Comparison of ENCODE assay signal across 27 mouse cellular contexts in genomic region chr2:153397790-153398515, GRCm38 (mm10). TPM values are rescaled to one million over a fixed set of nuclear protein-coding genes. Genes with fewer than 3 reads are reported as not detected.
A peak's percentile ranks its signal among the peaks of the same experiment; 100 is the strongest.
DNase-seq lines count a peak whose midpoint lies in the region; ATAC-seq and TF ChIP-seq lines count a peak whose summit lies in the region.
"Had no signal": no experiment of that assay in that cellular context is flagged by ENCODE, and none has a peak within 500 bp of the region (broad histone marks: within the 10 kb centered on the region; RNA-seq: fewer than 3 reads in every experiment).

No protein-coding gene starts in this region.

- H3K27ac ChIP-seq in ES-Bruce4 (ENCODE audit: insufficient read depth, low read length): peak overlapping the region; percentile 25; the same call in 1 of the 2 replicates
- H3K27ac ChIP-seq in MEL (ENCODE audit: control insufficient read depth, low read depth, low read length): no peak overlapping the region
- no peak overlapping the region for H3K27ac ChIP-seq in stomach, postnatal 0 days (replicated peaks)
- no peak overlapping the region for H3K27ac ChIP-seq in kidney, adult 2 months (ENCODE audit: insufficient read depth, low read depth, low read length)
- H3K27ac ChIP-seq: embryonic facial prominence, embryonic 12.5 days; embryonic facial prominence, embryonic 15.5 days; heart, adult 2 months; heart, embryonic 10.5 days; heart, embryonic 13.5 days; hindbrain, embryonic 12.5 days; hindbrain, embryonic 15.5 days had no signal

- DNase-seq in 416B (ENCODE audit: low read depth) (peak; percentile 53), MEL (ENCODE audit: low read depth, low spot score) (no peak)
- DNase-seq in stomach, postnatal 0 days (ENCODE audit: low spot score): no peak
- DNase-seq in kidney, adult 2 months: no peak
- DNase-seq in frontal cortex, postnatal 14 days (ENCODE audit: low spot score in 2 of 2): no peak
- DNase-seq: adrenal gland, adult 8-10 months; adrenal gland, postnatal 25 days; cerebellum, adult 11-12 months; cerebellum, adult 8-10 months; cerebellum, postnatal 10 days; forebrain, postnatal 0 days; gastrocnemius, postnatal 25 days; heart, adult 2 months; heart, postnatal 14 days; kidney, adult 8-10 months had no signal

- TF ChIP-seq CTCF in ES-Bruce4 (IDR thresholded peaks at IDR 0.05; ENCODE audit: low read depth, low read length) (peak; percentile 6), MEL (IDR thresholded peaks at IDR 0.05 in 2 of 3, conservative IDR thresholded peaks at IDR 0.05 in 1 of 3; ENCODE audit: control insufficient read depth in 1 of 3, insufficient read depth in 1 of 3, low read depth in 2 of 3, low read length in 3 of 3, poor library complexity in 1 of 3, severe bottlenecking in 1 of 3) (no peak)
- no peak for TF ChIP-seq CTCF in stomach, postnatal 0 days (IDR thresholded peaks at IDR 0.05; ENCODE audit: low read depth)
- no peak for TF ChIP-seq CTCF in kidney, adult 2 months (conservative IDR thresholded peaks at IDR 0.05; ENCODE audit: insufficient read depth, insufficient read length, low read depth, low read length)

- no peaks in the 10 kb centered on the region for H3K9me3 ChIP-seq in ES-Bruce4 (replicated peaks; ENCODE audit: control insufficient read depth, insufficient read depth, low read length, poor library complexity, severe bottlenecking)
- H3K9me3 ChIP-seq in MEL (replicated peaks; ENCODE audit: insufficient read depth, low read length): no peaks in the 10 kb centered on the region
- no peaks in the 10 kb centered on the region for H3K9me3 ChIP-seq in stomach, postnatal 0 days (ENCODE audit: control insufficient read depth, low read length)
- H3K9me3 ChIP-seq: embryonic facial prominence, embryonic 12.5 days; embryonic facial prominence, embryonic 15.5 days; heart, embryonic 10.5 days; hindbrain, embryonic 12.5 days; hindbrain, embryonic 15.5 days had no signal

- H3K9ac ChIP-seq in ES-Bruce4 (ENCODE audit: low read depth, poor library complexity, severe bottlenecking) (no peak overlapping the region), MEL (ENCODE audit: control insufficient read depth, low read depth, low read length, poor library complexity, severe bottlenecking) (no peak overlapping the region)
- no peak overlapping the region for H3K9ac ChIP-seq in stomach, postnatal 0 days (ENCODE audit: low read length)
- H3K9ac ChIP-seq: embryonic facial prominence, embryonic 12.5 days; embryonic facial prominence, embryonic 15.5 days; forebrain, postnatal 0 days; heart, embryonic 13.5 days; hindbrain, embryonic 12.5 days; hindbrain, embryonic 15.5 days had no signal

- no peak for TF ChIP-seq RAD21 in MEL (IDR thresholded peaks at IDR 0.05; ENCODE audit: low read depth, low read length)

- no peaks in the 10 kb centered on the region; the same call in 1 of the 2 replicates for H3K79me2 ChIP-seq in MEL (ENCODE audit: control insufficient read depth, insufficient read depth, low read length, poor library complexity)

- ATAC-seq in stomach, postnatal 0 days (ENCODE audit: low FRiP score, low TSS enrichment): no peak
- ATAC-seq: activated CD4-positive, CD25-positive, alpha-beta regulatory T cell, adult 4 months; CD4-positive, CD25-positive, alpha-beta regulatory T cell, adult 4 months; forebrain, embryonic 14.5 days; forebrain, postnatal 0 days; intestine, postnatal 0 days; Patski had no signal

- H3K4me2 ChIP-seq in stomach, postnatal 0 days (replicated peaks; ENCODE audit: low read depth): no peak overlapping the region
- H3K4me2 ChIP-seq: embryonic facial prominence, embryonic 12.5 days; embryonic facial prominence, embryonic 15.5 days; heart, embryonic 13.5 days; hindbrain, embryonic 12.5 days; hindbrain, embryonic 15.5 days had no signal

- TF ChIP-seq POLR2A in ES-Bruce4 (IDR thresholded peaks at IDR 0.05; ENCODE audit: insufficient read depth, low read length) (no peak), MEL (IDR thresholded peaks at IDR 0.05; ENCODE audit: control insufficient read depth in 1 of 2, insufficient read depth in 1 of 2, low read depth in 1 of 2, low read length in 2 of 2, poor library complexity in 1 of 2) (no peak)
- no peak for TF ChIP-seq POLR2A in kidney, adult 2 months (IDR thresholded peaks at IDR 0.05; ENCODE audit: low read depth, low read length)

- H3K4me3 ChIP-seq in ES-Bruce4 (ENCODE audit: low read depth, low read length) (no peak overlapping the region), MEL (ENCODE audit: control insufficient read depth in 1 of 2, insufficient read depth in 1 of 2, low read depth in 2 of 2, low read length in 2 of 2) (no peak overlapping the region)
- H3K4me3 ChIP-seq in stomach, postnatal 0 days (ENCODE audit: low read depth, low read length): no peak overlapping the region
- no peak overlapping the region for H3K4me3 ChIP-seq in kidney, adult 2 months (ENCODE audit: insufficient read depth, low read depth, low read length)
- H3K4me3 ChIP-seq: embryonic facial prominence, embryonic 12.5 days; embryonic facial prominence, embryonic 15.5 days; heart, adult 2 months; heart, embryonic 10.5 days; heart, embryonic 13.5 days; hindbrain, embryonic 12.5 days; hindbrain, embryonic 15.5 days had no signal

- TF ChIP-seq EP300 in ES-Bruce4 (IDR thresholded peaks at IDR 0.05; ENCODE audit: insufficient read depth, low read depth, low read length) (no peak), MEL (IDR thresholded peaks at IDR 0.05; ENCODE audit: low read depth in 1 of 2, low read length in 2 of 2) (no peak)
- no peak for TF ChIP-seq EP300 in stomach, postnatal 0 days (optimal IDR thresholded peaks at IDR 0.05)

- WGBS in stomach, postnatal 0 days: 90% methylated on average over 11 of the region's 11 CpGs
- WGBS in kidney, adult 2 months: 87% methylated on average over 11 of the region's 11 CpGs

- no peaks in the 10 kb centered on the region for H3K27me3 ChIP-seq in ES-Bruce4 (ENCODE audit: control insufficient read depth, insufficient read depth, low read length, poor library complexity, severe bottlenecking)
- no peaks in the 10 kb centered on the region for H3K27me3 ChIP-seq in MEL (ENCODE audit: control insufficient read depth in 1 of 2, insufficient read depth in 2 of 2, low read length in 2 of 2)
- no peaks in the 10 kb centered on the region for H3K27me3 ChIP-seq in stomach, postnatal 0 days (ENCODE audit: control insufficient read depth, insufficient read depth, low read length)
- no peaks in the 10 kb centered on the region for H3K27me3 ChIP-seq in kidney, adult 2 months (replicated peaks; ENCODE audit: control insufficient read depth, insufficient read depth, low read length)
- H3K27me3 ChIP-seq: embryonic facial prominence, embryonic 12.5 days; embryonic facial prominence, embryonic 15.5 days; heart, embryonic 13.5 days; hindbrain, embryonic 12.5 days; hindbrain, embryonic 15.5 days; Patski had no signal

- peaks cover 73% of the 10 kb centered on the region for H3K36me3 ChIP-seq in ES-Bruce4 (ENCODE audit: control insufficient read depth, insufficient read depth, low read length, poor library complexity, severe bottlenecking)
- H3K36me3 ChIP-seq in MEL (ENCODE audit: control insufficient read depth in 1 of 2, insufficient read depth in 2 of 2, low read length in 2 of 2): peaks cover 0 to 39% of the 10 kb centered on the region in 2 experiments; a peak in 2 of 4 replicates
- H3K36me3 ChIP-seq in stomach, postnatal 0 days (ENCODE audit: control insufficient read depth, insufficient read depth, low read length): peaks cover 51% of the 10 kb centered on the region
- H3K36me3 ChIP-seq in kidney, adult 2 months (ENCODE audit: control insufficient read depth, insufficient read depth, low read length): peaks cover 21% of the 10 kb centered on the region

- H3K4me1 ChIP-seq in ES-Bruce4 (ENCODE audit: control insufficient read depth, insufficient read depth, low read length): no peaks in the 10 kb centered on the region
- H3K4me1 ChIP-seq in MEL (ENCODE audit: control insufficient read depth in 1 of 2, insufficient read depth in 2 of 2, low read length in 2 of 2): no peaks in the 10 kb centered on the region
- H3K4me1 ChIP-seq in stomach, postnatal 0 days (replicated peaks; ENCODE audit: control insufficient read depth, insufficient read depth): no peaks in the 10 kb centered on the region
- no peaks in the 10 kb centered on the region for H3K4me1 ChIP-seq in kidney, adult 2 months (ENCODE audit: control insufficient read depth, insufficient read depth, low read length)
- H3K4me1 ChIP-seq: embryonic facial prominence, embryonic 12.5 days; embryonic facial prominence, embryonic 15.5 days; heart, embryonic 10.5 days; hindbrain, embryonic 12.5 days; hindbrain, embryonic 15.5 days had no signal

TF ChIP-seq in MEL, 35 proteins besides CTCF, POLR2A, EP300 and RAD21:
- TF ChIP-seq ZNF384 (IDR thresholded peaks at IDR 0.05; ENCODE audit: low read depth, low read length): peak; percentile 52; the same call in 1 of the 2 replicates
- TF ChIP-seq HCFC1 (IDR thresholded peaks at IDR 0.05; ENCODE audit: low read depth, low read length): no peak

RNA-seq across cellular contexts. Expression of gene Asxl1, which starts 52.3 kb away (rescaled TPM):
- polyA plus RNA-seq in ES-Bruce4 (2011; ENCODE audit: insufficient read depth, insufficient read length, low read depth, missing spikeins) (55.7 and 63.3 TPM in 2 replicates), MEL (2012; ENCODE audit: insufficient read depth in 1 of 2, insufficient read length in 2 of 2, low read depth in 1 of 2, low replicate concordance in 2 of 2, missing spikeins in 1 of 2) (10 to 100 TPM in 1 of 2 experiments, not detected in 1; 35.5 TPM)
- 15.2 and 20.6 TPM in 2 replicates for total RNA-seq in MEL (2012; rRNA removed)
- 5.9 TPM in 2 replicates for polyA plus RNA-seq in stomach, postnatal 0 days (2015; fragmentation: Nextera tagmentation; extraction: Ambion mirVana)
- polyA plus RNA-seq in kidney, adult 2 months (2012; rRNA removed): 9.1 and 10.0 TPM in 2 replicates
